Mouse (Mus musculus): ENCODE data around the gene Capn1. TPM values are rescaled to one million over a fixed set of nuclear protein-coding genes. Genes with fewer than 3 reads are reported as not detected.

Gene Capn1
- polyA plus RNA-seq, 1 experiment from 2014 or later, result 17.8 TPM

- Histone ChIP-seq H3K4me1 (replicated peaks; ENCODE audit: control insufficient read depth, insufficient read depth, low read length) (no peaks in the 10 kb centered on the region; the same call in 1 of the 2 replicates), H3K4me2 (replicated peaks; ENCODE audit: low read depth) (peak overlapping the region; percentile 88; the same call in 1 of the 2 replicates), H3K9me3 (ENCODE audit: control insufficient read depth) (no peaks in the 10 kb centered on the region), H3K27me3 (replicated peaks; ENCODE audit: control insufficient read depth, insufficient read depth, low read length) (no peaks in the 10 kb centered on the region), H3K9ac (ENCODE audit: low read depth, low read length) (no peak overlapping the region), H3K4me3 (ENCODE audit: low read depth, low read length) (0 out of 2 replicates have a peak overlapping the region, but pooled peaks have one; percentile 64), H3K36me3 (ENCODE audit: control insufficient read depth, insufficient read depth) (0 out of 2 replicates have a peak, but pooled peaks cover 5% of the 10 kb centered on the region), H3K27ac (ENCODE audit: low read depth, low read length) (no peak overlapping the region)
- no peak for TF ChIP-seq CTCF (IDR thresholded peaks at IDR 0.05; ENCODE audit: low read depth)
- WGBS, result 89% methylated on average over 2 of the region's 2 CpGs
- ATAC-seq, result no peak
Measured at GRCm38 (mm10) chr19:5964804-5965203, 50.9 kb downstream of the Capn1 start.

- peak within 1 kb of the TSS; percentile 64 for H3K4me3 ChIP-seq (ENCODE audit: low read depth, low read length)
- peak within 1 kb of the TSS; percentile 88 for H3K4me2 ChIP-seq (replicated peaks; ENCODE audit: low read depth)
- peak; percentile 39 for TF ChIP-seq CTCF (IDR thresholded peaks at IDR 0.05; ENCODE audit: low read depth)
- H3K9ac ChIP-seq (ENCODE audit: low read depth, low read length), result peak within 1 kb of the TSS; percentile 51
- H3K27me3 ChIP-seq (replicated peaks; ENCODE audit: control insufficient read depth, insufficient read depth, low read length), result no peaks in the 10 kb centered on the region
- WGBS, result under 1% methylated on average over 50 of the region's 50 CpGs
- no peaks in the 10 kb centered on the region for H3K9me3 ChIP-seq (ENCODE audit: control insufficient read depth)
- ATAC-seq, result peak; percentile 79
- H3K27ac ChIP-seq (ENCODE audit: low read depth, low read length), result peak within 1 kb of the TSS; percentile 52
- H3K36me3 ChIP-seq (ENCODE audit: control insufficient read depth, insufficient read depth), result peaks cover 9% of the 10 kb centered on the region; the same call in 1 of the 2 replicates
- H3K4me1 ChIP-seq (replicated peaks; ENCODE audit: control insufficient read depth, insufficient read depth, low read length), result no peaks in the 10 kb centered on the region
Measured at GRCm38 (mm10) chr19:5963883-5964562, 51.7 kb downstream of the Capn1 start, which contains the start of gene Pola2. TSS of gene Pola2 (minus strand) at chr19:5964202.

- Histone ChIP-seq H3K27me3 (replicated peaks; ENCODE audit: control insufficient read depth, insufficient read depth, low read length) (no peaks in the 10 kb centered on the region), H3K4me2 (replicated peaks; ENCODE audit: low read depth) (peak overlapping the region; percentile 88), H3K36me3 (ENCODE audit: control insufficient read depth, insufficient read depth) (peaks cover 9% of the 10 kb centered on the region; the same call in 1 of the 2 replicates), H3K4me3 (ENCODE audit: low read depth, low read length) (peak overlapping the region; percentile 64), H3K27ac (ENCODE audit: low read depth, low read length) (no peak overlapping the region), H3K9ac (ENCODE audit: low read depth, low read length) (no peak overlapping the region), H3K4me1 (replicated peaks; ENCODE audit: control insufficient read depth, insufficient read depth, low read length) (no peaks in the 10 kb centered on the region), H3K9me3 (ENCODE audit: control insufficient read depth) (no peaks in the 10 kb centered on the region)
- TF ChIP-seq CTCF (IDR thresholded peaks at IDR 0.05; ENCODE audit: low read depth), result peak; percentile 48
- WGBS, result 19% methylated on average over 1 of the region's 1 CpGs
- ATAC-seq, result no peak
Measured at GRCm38 (mm10) chr19:5962651-5963050, 53.0 kb downstream of the Capn1 start.

GRCm38 (mm10) chr19:5957371-5957770 lies 58.3 kb downstream of the Capn1 start:
- 72% methylated on average over 5 of the region's 5 CpGs for WGBS
- ATAC-seq, result no peak
- no peak for TF ChIP-seq CTCF (IDR thresholded peaks at IDR 0.05; ENCODE audit: low read depth)
- no peak overlapping the region for H3K27ac ChIP-seq (ENCODE audit: low read depth, low read length)
- no peak overlapping the region for H3K4me2 ChIP-seq (replicated peaks; ENCODE audit: low read depth)
- peaks cover 9% of the 10 kb centered on the region; the same call in 1 of the 2 replicates for H3K36me3 ChIP-seq (ENCODE audit: control insufficient read depth, insufficient read depth)
- H3K27me3 ChIP-seq (replicated peaks; ENCODE audit: control insufficient read depth, insufficient read depth, low read length), result no peaks in the 10 kb centered on the region
- H3K4me1 ChIP-seq (replicated peaks; ENCODE audit: control insufficient read depth, insufficient read depth, low read length), result peaks cover 4% of the 10 kb centered on the region; the same call in 1 of the 2 replicates
- H3K9me3 ChIP-seq (ENCODE audit: control insufficient read depth), result no peaks in the 10 kb centered on the region
- H3K9ac ChIP-seq (ENCODE audit: low read depth, low read length), result no peak overlapping the region
- H3K4me3 ChIP-seq (ENCODE audit: low read depth, low read length), result no peak overlapping the region

- peaks cover 16% of the 10 kb centered on the region; the same call in 1 of the 2 replicates for H3K36me3 ChIP-seq (ENCODE audit: control insufficient read depth, insufficient read depth)
- H3K4me2 ChIP-seq (replicated peaks; ENCODE audit: low read depth), result no peak overlapping the region
- H3K27ac ChIP-seq (ENCODE audit: low read depth, low read length), result no peak overlapping the region
- no peaks in the 10 kb centered on the region for H3K27me3 ChIP-seq (replicated peaks; ENCODE audit: control insufficient read depth, insufficient read depth, low read length)
- H3K4me3 ChIP-seq (ENCODE audit: low read depth, low read length), result no peak overlapping the region
- peak; percentile 39 for ATAC-seq
- peaks cover 4% of the 10 kb centered on the region; the same call in 1 of the 2 replicates for H3K4me1 ChIP-seq (replicated peaks; ENCODE audit: control insufficient read depth, insufficient read depth, low read length)
- WGBS, result 21% methylated on average over 3 of the region's 3 CpGs
- no peak overlapping the region for H3K9ac ChIP-seq (ENCODE audit: low read depth, low read length)
- peak; percentile 93 for TF ChIP-seq CTCF (IDR thresholded peaks at IDR 0.05; ENCODE audit: low read depth)
- no peaks in the 10 kb centered on the region for H3K9me3 ChIP-seq (ENCODE audit: control insufficient read depth)
Measured at GRCm38 (mm10) chr19:5956685-5957084, 59.0 kb downstream of the Capn1 start.

Measured in intestine, postnatal 0 days (tissue).